Mouse (Mus musculus) hindlimb bud, embryonic 11.5 days (tissue): ENCODE results near the gene Lpar2.

Experiments
- DNase-seq: peaks from one replicate; pipeline ENCODE4 v3.0.0-alpha.2; 2012; ENCODE audit warnings: low read depth, low spot score; ENCODE audit errors: extremely low spot score

Gene Lpar2

GRCm38 (mm10) chr8:69864180-69864579, 42.0 kb downstream of the Lpar2 start:
- no peak for DNase-seq

GRCm38 (mm10) chr8:69867696-69868326, 45.6 kb downstream of the Lpar2 start:
- DNase-seq, result no peak

- no peak for DNase-seq
These were observed 48.0 kb downstream of the Lpar2 start for GRCm38 (mm10) chr8:69870003-69870765.

GRCm38 (mm10) chr8:69870907-69871306, 48.7 kb downstream of the Lpar2 start:
- no peak for DNase-seq

GRCm38 (mm10) chr8:69874155-69874554, 51.9 kb downstream of the Lpar2 start:
- peak; percentile 64 for DNase-seq

- DNase-seq, result no peak
These were observed 52.4 kb downstream of the Lpar2 start for GRCm38 (mm10) chr8:69874654-69875053.

GRCm38 (mm10) chr8:69876097-69876496, 53.9 kb downstream of the Lpar2 start:
- no peak for DNase-seq

- no peak for DNase-seq
These were observed 54.7 kb downstream of the Lpar2 start for GRCm38 (mm10) chr8:69876967-69877366.

- DNase-seq, result no peak
These were observed 55.2 kb downstream of the Lpar2 start for GRCm38 (mm10) chr8:69877396-69877795.

- no peak for DNase-seq
These were observed 55.8 kb downstream of the Lpar2 start for GRCm38 (mm10) chr8:69877992-69878391.

GRCm38 (mm10) chr8:69879678-69880077, 57.4 kb downstream of the Lpar2 start:
- no peak for DNase-seq
